Mouse (Mus musculus) testis, adult 2 months (tissue): ENCODE results near the gene Prelid1.

ENCODE experiments used
- CTCF ChIP-seq: fragments of 200-500 bp; IDR thresholded peaks from 2 replicates; pipeline ENCODE4 v1.5.1; 2012; ENCODE audit warnings: low read depth, mild to moderate bottlenecking, inconsistent platforms, low read length, moderate library complexity; ENCODE audit not compliant: control insufficient read depth, insufficient read depth, insufficient replicate concordance
- POLR2A ChIP-seq: fragments of 200-500 bp; IDR thresholded peaks from 2 replicates; pipeline ENCODE4 v1.6.1; 2012; ENCODE audit warnings: low read depth, mild to moderate bottlenecking, inconsistent platforms, low read length, moderate library complexity; ENCODE audit not compliant: control insufficient read depth

DNA sequence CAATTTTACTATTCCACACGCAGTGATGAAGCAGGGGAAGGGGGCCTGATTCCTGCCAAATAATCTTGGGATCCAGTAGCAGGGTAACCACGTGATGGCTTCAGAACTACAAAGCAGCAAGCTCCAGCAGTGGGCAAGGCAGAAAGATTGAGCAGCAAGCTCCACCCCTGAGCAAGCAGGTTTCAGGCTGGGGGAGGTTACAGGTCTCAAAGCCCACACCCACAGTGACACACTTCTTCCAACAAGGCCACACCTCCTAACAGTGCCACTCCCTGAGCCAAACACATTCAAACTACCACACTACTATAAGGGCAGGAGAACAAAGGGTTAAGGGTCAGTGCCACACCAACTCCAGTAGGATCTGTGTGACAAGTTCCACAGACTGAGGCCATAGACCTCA, 19.0 kb downstream of the Prelid1 start:
- TF ChIP-seq CTCF = no peak
- TF ChIP-seq POLR2A = no peak
